Mouse (Mus musculus): Measurements from ENCODE around the gene Ankrd45. TPM values are rescaled to one million over a fixed set of nuclear protein-coding genes. Genes with fewer than 3 reads are reported as not detected.
A peak's percentile ranks its signal among the peaks of the same experiment; 100 is the strongest.
"Not testable (repeated sequence)": the region's sequence is repeated elsewhere in the genome, so short reads cannot be mapped to it uniquely, and the experiment has no call there.

Gene Ankrd45
- polyA plus RNA-seq, 1 experiment from 2014 or later: 0.17 TPM

DNA sequence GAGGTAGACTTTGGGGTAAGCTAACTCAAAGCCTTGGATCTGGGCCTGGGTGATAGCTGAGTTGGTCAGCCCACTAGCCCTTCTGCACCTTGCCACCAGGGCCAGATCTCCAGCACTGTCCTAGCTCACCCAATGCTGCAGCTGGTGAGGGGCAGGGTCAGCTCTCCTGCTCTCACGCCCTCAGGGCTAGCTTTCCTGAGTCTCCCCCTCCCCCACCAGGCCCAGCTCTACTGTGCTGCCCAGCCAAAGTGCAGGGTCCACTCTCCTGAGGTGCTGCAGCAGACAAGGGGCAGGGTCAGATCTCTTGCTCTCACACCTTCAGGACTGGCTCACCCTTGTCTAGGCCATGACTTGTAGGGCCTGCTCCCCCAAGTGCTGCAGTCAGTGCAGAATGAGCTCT lies 16.0 kb upstream of the Ankrd45 start:
- H3K27me3 ChIP-seq (replicated peaks; ENCODE audit: control insufficient read depth, insufficient read depth, low read length): no peaks in the 10 kb centered on the region
- H3K9ac ChIP-seq (ENCODE audit: low read depth, low read length): no peak overlapping the region
- WGBS: 81% methylated on average over 1 of the region's 1 CpGs
- H3K36me3 ChIP-seq (ENCODE audit: control insufficient read depth, insufficient read depth): 0 out of 2 replicates have a peak, but pooled peaks cover 3% of the 10 kb centered on the region
- H3K27ac ChIP-seq (ENCODE audit: low read depth, low read length): no peak overlapping the region; the same call in 1 of the 2 replicates
- no peak overlapping the region for H3K4me2 ChIP-seq (replicated peaks; ENCODE audit: low read depth)
- TF ChIP-seq CTCF (IDR thresholded peaks at IDR 0.05; ENCODE audit: low read depth): no peak
- H3K4me3 ChIP-seq (ENCODE audit: low read depth, low read length): no peak overlapping the region
- no peaks in the 10 kb centered on the region for H3K9me3 ChIP-seq (ENCODE audit: control insufficient read depth)
- no peak for ATAC-seq
- no peaks in the 10 kb centered on the region for H3K4me1 ChIP-seq (replicated peaks; ENCODE audit: control insufficient read depth, insufficient read depth, low read length)

DNA sequence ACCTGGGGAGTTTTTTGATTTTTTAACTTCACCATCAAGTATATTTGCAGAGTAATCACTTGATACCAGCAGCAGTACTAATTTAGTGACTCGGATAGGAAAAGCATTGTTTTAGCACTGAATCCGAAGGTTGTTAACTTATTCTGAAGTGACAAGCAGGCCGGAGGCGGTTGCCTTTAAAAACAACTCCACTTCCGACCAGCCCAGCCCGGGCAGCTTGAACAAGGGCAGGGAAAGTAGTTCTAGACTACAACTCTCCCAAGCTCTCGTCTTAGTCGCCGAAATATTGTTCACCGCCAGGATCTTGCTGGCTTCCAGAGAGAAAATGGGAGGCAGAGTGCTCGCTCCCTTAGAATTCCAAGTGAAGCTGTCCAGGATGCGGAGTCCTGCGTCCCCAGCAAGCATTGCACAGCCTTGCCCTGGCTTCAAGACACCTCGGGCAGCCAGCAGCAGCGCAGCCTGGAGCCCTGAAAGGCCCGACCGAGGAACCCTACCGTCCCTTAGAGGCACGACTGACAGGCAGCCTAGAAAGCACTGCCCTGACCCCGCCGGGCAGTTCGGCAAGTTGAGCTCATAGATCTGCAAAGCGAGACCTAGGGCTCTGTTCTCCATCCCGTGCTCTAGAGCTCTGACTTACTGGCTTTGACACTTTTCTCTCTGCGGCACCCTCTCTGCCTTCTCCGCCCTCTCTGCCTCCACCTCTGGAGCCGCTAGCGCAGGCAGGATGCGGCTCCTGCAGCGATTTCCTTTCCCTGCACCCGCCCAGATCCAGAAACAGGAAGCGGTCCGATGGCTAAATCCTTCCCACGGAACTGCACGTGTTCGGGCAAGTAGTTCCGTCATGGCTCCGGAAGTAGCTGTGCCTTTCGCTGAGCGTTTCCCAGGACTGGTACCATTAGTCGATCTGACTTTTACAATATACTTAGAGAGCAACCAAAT lies 11.5 kb upstream of the Ankrd45 start, which contains the start of gene Klhl20:
Klhl20 (minus strand) TSS at position 786 of the 939 bp plus-strand sequence.
- Histone ChIP-seq H3K4me3 (ENCODE audit: low read depth, low read length) (peak within 1 kb of the TSS; percentile 71), H3K4me1 (replicated peaks; ENCODE audit: control insufficient read depth, insufficient read depth, low read length) (no peaks in the 10 kb centered on the region), H3K4me2 (replicated peaks; ENCODE audit: low read depth) (peak within 1 kb of the TSS; percentile 85), H3K36me3 (ENCODE audit: control insufficient read depth, insufficient read depth) (0 out of 2 replicates have a peak, but pooled peaks cover 3% of the 10 kb centered on the region), H3K27ac (ENCODE audit: low read depth, low read length) (peak within 1 kb of the TSS; percentile 91), H3K9ac (ENCODE audit: low read depth, low read length) (peak within 1 kb of the TSS; percentile 77), H3K9me3 (ENCODE audit: control insufficient read depth) (no peaks in the 10 kb centered on the region), H3K27me3 (replicated peaks; ENCODE audit: control insufficient read depth, insufficient read depth, low read length) (no peaks in the 10 kb centered on the region)
- peak; percentile 95 for ATAC-seq
- peak; percentile 35 for TF ChIP-seq CTCF (IDR thresholded peaks at IDR 0.05; ENCODE audit: low read depth)
- under 1% methylated on average over 41 of the region's 41 CpGs for WGBS

DNA sequence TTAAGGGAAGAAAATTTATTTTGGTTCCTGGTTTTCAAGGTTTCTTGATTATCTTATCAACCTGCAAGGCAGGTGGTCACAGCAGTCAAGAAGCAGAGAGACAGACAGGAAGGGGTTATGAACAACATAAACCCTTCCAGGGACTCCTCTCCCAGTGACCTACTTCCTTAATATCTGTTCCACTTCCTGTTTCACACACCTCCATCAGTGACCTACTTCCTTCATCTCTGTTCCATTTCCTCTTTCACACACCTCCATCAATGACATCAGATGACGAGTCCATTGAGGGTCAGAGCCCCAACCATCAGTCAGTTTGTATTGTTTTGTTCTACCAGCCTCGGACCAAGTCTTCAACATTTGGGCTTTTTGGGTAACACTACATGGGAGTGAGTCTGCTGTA lies 3.0 kb upstream of the Ankrd45 start:
- Histone ChIP-seq H3K27me3 (replicated peaks; ENCODE audit: control insufficient read depth, insufficient read depth, low read length) (0 out of 2 replicates have a peak, but pooled peaks cover 3% of the 10 kb centered on the region), H3K36me3 (ENCODE audit: control insufficient read depth, insufficient read depth) (no peaks in the 10 kb centered on the region), H3K27ac (ENCODE audit: low read depth, low read length) (no peak overlapping the region), H3K4me2 (replicated peaks; ENCODE audit: low read depth) (no peak overlapping the region), H3K4me1 (replicated peaks; ENCODE audit: control insufficient read depth, insufficient read depth, low read length) (no peaks in the 10 kb centered on the region), H3K9ac (ENCODE audit: low read depth, low read length) (no peak overlapping the region), H3K9me3 (ENCODE audit: control insufficient read depth) (no peaks in the 10 kb centered on the region), H3K4me3 (ENCODE audit: low read depth, low read length) (no peak overlapping the region)
- no peak for ATAC-seq
- TF ChIP-seq CTCF (IDR thresholded peaks at IDR 0.05; ENCODE audit: low read depth): no peak
- 85% methylated on average over 2 of the region's 2 CpGs for WGBS

DNA sequence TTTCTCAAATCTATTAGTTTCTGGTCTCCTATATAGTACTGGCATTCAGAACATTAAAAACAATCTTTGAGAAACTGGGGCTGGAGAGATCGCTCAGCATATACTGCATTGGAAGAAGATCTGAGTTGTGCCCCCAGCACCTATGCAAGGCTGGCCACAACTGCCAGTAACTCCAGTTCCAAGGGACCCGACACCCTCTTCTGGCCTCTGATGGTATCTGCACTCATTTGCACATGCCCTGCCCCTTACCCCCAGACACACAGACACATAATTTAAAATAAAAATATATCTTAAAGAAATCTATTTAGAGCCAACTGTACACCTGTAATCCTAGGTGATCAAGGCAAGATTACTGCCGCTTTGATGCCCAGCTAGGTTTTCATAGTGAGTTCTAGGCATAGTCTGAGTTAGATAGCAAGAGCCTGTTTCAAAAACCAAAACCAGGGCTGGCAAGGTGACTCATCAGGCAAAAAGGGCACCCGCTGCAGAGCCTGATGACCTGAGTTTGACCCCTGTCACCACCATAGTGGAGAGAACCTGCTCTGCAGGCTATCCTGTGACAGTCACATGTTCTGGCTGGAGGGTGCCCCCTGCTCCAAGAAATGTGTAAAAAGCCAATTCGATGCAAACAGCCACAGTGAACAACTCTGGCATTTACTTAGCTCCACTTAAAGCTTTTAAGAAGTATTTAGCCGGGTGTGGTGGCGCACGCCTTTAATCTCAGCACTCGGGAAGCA lies 2.3 kb upstream of the Ankrd45 start:
- Histone ChIP-seq H3K27me3 (replicated peaks; ENCODE audit: control insufficient read depth, insufficient read depth, low read length) (0 out of 2 replicates have a peak, but pooled peaks cover 3% of the 10 kb centered on the region), H3K9ac (ENCODE audit: low read depth, low read length) (no peak overlapping the region), H3K36me3 (ENCODE audit: control insufficient read depth, insufficient read depth) (no peaks in the 10 kb centered on the region), H3K4me3 (ENCODE audit: low read depth, low read length) (no peak overlapping the region), H3K4me1 (replicated peaks; ENCODE audit: control insufficient read depth, insufficient read depth, low read length) (no peaks in the 10 kb centered on the region), H3K27ac (ENCODE audit: low read depth, low read length) (no peak overlapping the region), H3K9me3 (ENCODE audit: control insufficient read depth) (no peaks in the 10 kb centered on the region), H3K4me2 (replicated peaks; ENCODE audit: low read depth) (no peak overlapping the region)
- WGBS: 66% methylated on average over 9 of the region's 9 CpGs
- TF ChIP-seq CTCF (IDR thresholded peaks at IDR 0.05; ENCODE audit: low read depth): peak; percentile 23; the same call in 1 of the 2 replicates
- 0 out of 2 replicates have a peak, but pooled peaks have one; percentile 19 for ATAC-seq

DNA sequence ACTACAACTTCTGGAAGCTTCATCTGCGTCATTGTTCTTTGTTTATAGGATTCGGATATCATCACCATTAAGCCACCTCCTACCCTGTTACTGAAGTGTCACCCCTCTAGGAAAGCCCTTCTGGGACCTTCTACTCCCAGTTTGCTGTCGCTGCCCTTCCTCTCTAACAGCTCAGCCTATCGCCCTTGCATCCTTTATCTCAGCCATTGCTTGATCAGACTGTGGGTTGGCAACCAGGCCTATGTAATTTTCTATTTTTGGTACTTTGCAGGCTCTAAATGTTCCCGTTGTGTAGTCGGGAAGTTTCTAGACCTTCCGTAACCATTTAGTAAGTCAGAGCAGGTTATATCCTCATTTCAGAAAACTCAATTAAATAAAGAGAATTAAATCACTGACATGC lies 725 bp downstream of the Ankrd45 start:
- Histone ChIP-seq H3K36me3 (ENCODE audit: control insufficient read depth, insufficient read depth) (no peaks in the 10 kb centered on the region), H3K9ac (ENCODE audit: low read depth, low read length) (no peak overlapping the region), H3K27ac (ENCODE audit: low read depth, low read length) (no peak overlapping the region), H3K9me3 (ENCODE audit: control insufficient read depth) (no peaks in the 10 kb centered on the region), H3K4me2 (replicated peaks; ENCODE audit: low read depth) (no peak overlapping the region), H3K4me1 (replicated peaks; ENCODE audit: control insufficient read depth, insufficient read depth, low read length) (no peaks in the 10 kb centered on the region), H3K4me3 (ENCODE audit: low read depth, low read length) (no peak overlapping the region), H3K27me3 (replicated peaks; ENCODE audit: control insufficient read depth, insufficient read depth, low read length) (0 out of 2 replicates have a peak, but pooled peaks cover 3% of the 10 kb centered on the region)
- TF ChIP-seq CTCF (IDR thresholded peaks at IDR 0.05; ENCODE audit: low read depth): no peak
- no peak for ATAC-seq
- 91% methylated on average over 7 of the region's 7 CpGs for WGBS

DNA sequence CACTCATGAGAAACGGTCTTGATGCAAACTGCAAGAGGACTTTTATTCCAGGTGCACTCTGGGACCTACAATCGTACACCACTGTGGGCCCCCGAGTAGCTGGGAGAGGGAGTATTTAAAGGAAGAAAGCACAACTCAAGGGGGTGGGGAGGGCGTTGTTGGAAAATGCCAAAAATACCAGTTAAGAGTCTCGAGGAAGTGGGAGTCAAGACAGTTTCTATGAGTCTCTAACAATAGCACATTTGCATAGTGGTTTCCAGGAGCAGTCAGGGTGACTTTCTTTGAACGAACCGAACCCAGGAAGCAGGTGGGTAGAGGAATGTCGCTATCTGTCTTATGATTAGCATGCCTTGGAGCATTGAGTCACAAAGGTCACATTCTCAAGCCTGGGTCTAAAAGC lies 3.1 kb downstream of the Ankrd45 start:
- H3K36me3 ChIP-seq (ENCODE audit: control insufficient read depth, insufficient read depth); H3K4me2 ChIP-seq (replicated peaks; ENCODE audit: low read depth); H3K4me1 ChIP-seq (replicated peaks; ENCODE audit: control insufficient read depth, insufficient read depth, low read length); H3K4me3 ChIP-seq (ENCODE audit: low read depth, low read length); ATAC-seq; H3K9ac ChIP-seq (ENCODE audit: low read depth, low read length); H3K9me3 ChIP-seq (ENCODE audit: control insufficient read depth); H3K27me3 ChIP-seq (replicated peaks; ENCODE audit: control insufficient read depth, insufficient read depth, low read length); H3K27ac ChIP-seq (ENCODE audit: low read depth, low read length): not testable (repeated sequence)
- WGBS: 76% methylated on average over 8 of the region's 8 CpGs

Data from intestine, postnatal 0 days (tissue).